Mouse (Mus musculus) hindbrain, embryonic 13.5 days (tissue): Measurements from ENCODE around the gene Zbtb17. TPM values are rescaled to one million over a fixed set of nuclear protein-coding genes. Genes with fewer than 3 reads are reported as not detected.

ENCODE experiments used
- ATAC-seq: fragments of 200-750 bp; cut with Nextera tagmentation; 2 replicates; pipeline ENCODE4 v1.8.0; 2017; ENCODE audit warnings: moderate TSS enrichment; ENCODE audit not compliant: low FRiP score
- H3K27ac ChIP-seq: fragments of 300-500 bp; sonication (generic); 2 replicates; pipeline ENCODE4 v1.5.1; 2015; ENCODE audit warnings: inconsistent platforms, mild to moderate bottlenecking, moderate library complexity
- H3K27me3 ChIP-seq: fragments of 300-500 bp; sonication (generic); 2 replicates; pipeline ENCODE4 v1.6.1; 2015; ENCODE audit warnings: mild to moderate bottlenecking, inconsistent platforms
- H3K36me3 ChIP-seq: fragments of 300-500 bp; sonication (generic); 2 replicates; pipeline ENCODE4 v1.6.1; 2015; ENCODE audit warnings: mild to moderate bottlenecking, inconsistent platforms
- H3K4me1 ChIP-seq: fragments of 300-500 bp; sonication (generic); replicated peaks from 2 replicates; pipeline ENCODE4 v1.6.1; 2015; ENCODE audit warnings: inconsistent platforms
- H3K4me2 ChIP-seq: fragments of 300-500 bp; sonication (generic); 2 replicates; pipeline ENCODE4 v1.6.1; 2015; ENCODE audit warnings: inconsistent platforms, mild to moderate bottlenecking, moderate library complexity
- H3K4me3 ChIP-seq: fragments of 300-500 bp; sonication (generic); 2 replicates; pipeline ENCODE4 v1.5.1; 2015; ENCODE audit warnings: mild to moderate bottlenecking, inconsistent platforms
- H3K9ac ChIP-seq: fragments of 300-500 bp; sonication (generic); 2 replicates; pipeline ENCODE4 v1.6.1; 2015; ENCODE audit warnings: mild to moderate bottlenecking, inconsistent platforms
- H3K9me3 ChIP-seq: fragments of 300-500 bp; sonication (generic); 2 replicates; pipeline ENCODE4 v1.6.1; 2016; ENCODE audit warnings: inconsistent platforms
- WGBS: fragments of 180-500 bp; shearing (Covaris S2); methylation state at CpG from one replicate; pipeline ENCODE4 v1.1.7; 2015; 5-methylcytosine and 5-hydroxymethylcytosine counted together
- polyA plus RNA-seq: library from polyadenylated mRNA; unstranded; fragments of >200 nt; fragmentation: Nextera tagmentation; extraction: Ambion mirVana; gene quantifications from 2 replicates; pipeline ENCODE4 v1.2.1, GENCODE M21; 2015

The Zbtb17 gene
- polyA plus RNA-seq, 1 experiment from 2014 or later = 50.3 TPM

GRCm38 (mm10) chr4:141514179-141514641 lies 69.8 kb downstream of the Zbtb17 start:
- Histone ChIP-seq H3K4me1 (peaks cover 23% of the 10 kb centered on the region), H3K27ac (no peak overlapping the region), H3K27me3 (no peaks in the 10 kb centered on the region), H3K9ac (peak overlapping the region; percentile 29; the same call in 1 of the 2 replicates), H3K36me3 (peaks cover 46% of the 10 kb centered on the region), H3K4me2 (no peak overlapping the region), H3K9me3 (no peaks in the 10 kb centered on the region), H3K4me3 (no peak overlapping the region)
- ATAC-seq = no peak
- WGBS = 53% methylated on average over 12 of the region's 12 CpGs

Other genes with a start within 250 kb of the Zbtb17 start
- 8.1 and 8.5 TPM in 2 replicates for gene Rsg1, start 230.7 kb upstream of the Zbtb17 start, polyA plus RNA-seq
- gene Arhgef19, start 205.2 kb upstream of the Zbtb17 start, polyA plus RNA-seq = 1.4 TPM in 2 replicates
- 1.5 and 1.8 TPM in 2 replicates for gene Epha2, start 143.4 kb upstream of the Zbtb17 start, polyA plus RNA-seq
- gene Fam131c, start 76.4 kb upstream of the Zbtb17 start, polyA plus RNA-seq = 11.7 and 12.7 TPM in 2 replicates
- gene Clcnka, start 45.9 kb upstream of the Zbtb17 start, polyA plus RNA-seq = 0.16 and 0.21 TPM in 2 replicates
- not detected in 2 replicates for gene Clcnkb, start 28.6 kb upstream of the Zbtb17 start, polyA plus RNA-seq
- gene Hspb7, start 23.9 kb upstream of the Zbtb17 start, polyA plus RNA-seq = 0.06 and 0.08 TPM in 2 replicates
- gene Srarp, start 8.5 kb upstream of the Zbtb17 start, polyA plus RNA-seq = not detected in 2 replicates
- gene Spen, start 93.9 kb downstream of the Zbtb17 start, polyA plus RNA-seq = 19.2 and 19.7 TPM in 2 replicates
- 41.0 and 43.3 TPM in 2 replicates for gene Fblim1, start 161.4 kb downstream of the Zbtb17 start, polyA plus RNA-seq
- gene Tmem82, start 174.0 kb downstream of the Zbtb17 start, polyA plus RNA-seq = 0.25 and 0.43 TPM in 2 replicates
- gene Slc25a34, start 179.2 kb downstream of the Zbtb17 start, polyA plus RNA-seq = 0.26 TPM in 1 of 2 replicates, not detected in the other
- 6.9 and 8.2 TPM in 2 replicates for gene Plekhm2, start 220.2 kb downstream of the Zbtb17 start, polyA plus RNA-seq
- gene Rsc1a1, start 240.9 kb downstream of the Zbtb17 start, polyA plus RNA-seq = 0.44 and 2.8 TPM in 2 replicates